Mouse (Mus musculus) olfactory bulb, adult 2 months (tissue): ENCODE data around the gene Fam213b. TPM values are rescaled to one million over a fixed set of nuclear protein-coding genes. Genes with fewer than 3 reads are reported as not detected.
A peak's percentile ranks its signal among the peaks of the same experiment; 100 is the strongest.

Experiments
- H3K27ac ChIP-seq: fragments of 200-500 bp; 2 replicates; pipeline ENCODE4 v1.5.1; 2012; ENCODE audit warnings: low read depth, low read length; ENCODE audit not compliant: insufficient read depth
- H3K4me1 ChIP-seq: fragments of 200-500 bp; 2 replicates; pipeline ENCODE4 v1.6.1; 2012; ENCODE audit warnings: low read length; ENCODE audit not compliant: control insufficient read depth, insufficient read depth
- H3K4me3 ChIP-seq: fragments of 200-500 bp; 2 replicates; pipeline ENCODE4 v1.5.1; 2012; ENCODE audit warnings: mild to moderate bottlenecking, low read depth, low read length, moderate library complexity; ENCODE audit not compliant: insufficient read depth
- CTCF ChIP-seq: fragments of 200-500 bp; IDR thresholded peaks from 2 replicates; pipeline ENCODE4 v1.5.1; 2012; ENCODE audit warnings: low read depth, mild to moderate bottlenecking, low read length, moderate library complexity; ENCODE audit not compliant: insufficient read depth
- POLR2A ChIP-seq: fragments of 200-500 bp; IDR thresholded peaks from 2 replicates; pipeline ENCODE4 v1.6.1; 2012; ENCODE audit warnings: mild to moderate bottlenecking, low read depth, low read length, moderate library complexity; ENCODE audit not compliant: insufficient read depth
- WGBS: fragments of 180-500 bp; shearing (Covaris S2); methylation state at CpG from one replicate; pipeline ENCODE4 v1.1.7; 2018; 5-methylcytosine and 5-hydroxymethylcytosine counted together
- polyA plus RNA-seq: library from polyadenylated mRNA; stranded (reverse); fragments of >200 nt; gene quantifications from 2 replicates; pipeline ENCODE4 v1.2.4, GENCODE M21; 2012; ENCODE audit warnings: low replicate concordance; ENCODE audit not compliant: missing spikeins, insufficient read depth, insufficient read length

The Fam213b gene
- polyA plus RNA-seq, 1 experiment, result not detected

GRCm38 (mm10) chr4:154887593-154888250 is 11.2 kb downstream of the Fam213b start:
- 83% methylated on average over 15 of the region's 15 CpGs for WGBS
- Histone ChIP-seq H3K4me3 (no peak overlapping the region), H3K4me1 (no peaks in the 10 kb centered on the region), H3K27ac (no peak overlapping the region)
- no peak for TF ChIP-seq CTCF
- no peak for TF ChIP-seq POLR2A

DNA sequence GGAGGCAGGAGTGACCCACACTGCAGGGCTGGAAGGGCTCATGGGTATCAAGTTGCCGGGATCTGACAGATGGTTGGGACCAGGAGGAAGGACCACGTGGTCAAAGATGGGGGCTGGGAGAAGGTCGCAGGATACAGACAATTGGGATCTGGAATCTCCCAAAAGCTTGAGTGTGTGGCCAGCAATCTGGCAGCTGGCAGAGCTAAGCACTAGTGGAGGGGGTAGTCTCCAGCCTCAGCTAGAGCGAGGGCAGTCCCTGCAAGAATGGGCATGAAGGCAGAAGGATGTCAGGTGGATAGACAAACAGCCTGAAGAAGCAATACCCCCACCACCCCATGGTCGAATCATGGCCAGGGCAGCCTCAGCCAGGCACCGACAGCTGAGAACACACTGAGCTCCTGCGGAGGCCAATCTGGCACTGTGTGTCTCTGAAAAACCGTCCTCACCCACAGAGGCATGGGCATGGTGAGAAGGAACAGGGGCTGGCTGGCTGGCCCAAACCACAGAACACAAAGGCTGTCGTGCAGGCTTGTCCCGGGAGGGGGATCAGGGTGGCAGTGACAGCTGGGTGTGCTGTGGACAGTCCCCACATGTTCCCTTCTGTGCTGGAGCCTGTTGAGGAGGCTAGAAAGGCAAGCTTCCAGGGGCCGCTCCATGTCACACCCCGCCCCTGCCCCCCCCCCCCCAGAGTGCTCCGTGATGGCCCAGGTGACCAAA is 11.9 kb downstream of the Fam213b start:
- Histone ChIP-seq H3K27ac (no peak overlapping the region), H3K4me3 (no peak overlapping the region), H3K4me1 (no peaks in the 10 kb centered on the region)
- 71% methylated on average over 13 of the region's 13 CpGs for WGBS
- TF ChIP-seq CTCF, result no peak
- no peak for TF ChIP-seq POLR2A

GRCm38 (mm10) chr4:154885416-154885815 is 13.5 kb downstream of the Fam213b start:
- WGBS, result 87% methylated on average over 11 of the region's 11 CpGs
- TF ChIP-seq POLR2A, result no peak
- TF ChIP-seq CTCF, result no peak
- no peaks in the 10 kb centered on the region for H3K4me1 ChIP-seq
- no peak overlapping the region for H3K27ac ChIP-seq
- no peak overlapping the region for H3K4me3 ChIP-seq

- TF ChIP-seq POLR2A (no peak), CTCF (no peak)
- 26% methylated on average over 14 of the region's 14 CpGs for WGBS
- H3K4me3 ChIP-seq, result no peak overlapping the region
- no peak overlapping the region for H3K27ac ChIP-seq
- no peaks in the 10 kb centered on the region for H3K4me1 ChIP-seq
These were observed 16.8 kb downstream of the Fam213b start for GRCm38 (mm10) chr4:154882014-154882659.

DNA sequence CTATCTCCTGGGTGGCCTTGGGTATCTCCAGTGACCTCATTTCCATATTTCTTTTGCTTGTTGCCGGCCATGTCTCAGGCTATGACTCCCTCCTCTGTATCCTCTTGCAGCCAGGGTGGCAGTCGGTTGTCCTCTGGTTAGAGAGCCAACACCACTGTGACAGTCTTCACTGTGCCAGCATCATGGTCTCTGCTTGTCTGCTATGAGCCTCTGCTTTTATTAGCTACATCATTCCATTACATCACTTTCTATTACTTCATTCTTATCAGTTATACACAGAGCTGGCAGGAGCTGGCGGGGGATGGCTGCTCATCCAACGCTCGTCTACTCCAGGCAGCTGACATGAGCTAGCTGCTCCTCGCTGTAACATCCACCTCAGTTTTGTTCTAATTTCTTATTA is 18.2 kb downstream of the Fam213b start:
- TF ChIP-seq POLR2A (no peak), CTCF (no peak)
- H3K4me3 ChIP-seq, result no peak overlapping the region
- no peaks in the 10 kb centered on the region for H3K4me1 ChIP-seq
- WGBS, result 79% methylated on average over 6 of the region's 6 CpGs
- H3K27ac ChIP-seq, result no peak overlapping the region

DNA sequence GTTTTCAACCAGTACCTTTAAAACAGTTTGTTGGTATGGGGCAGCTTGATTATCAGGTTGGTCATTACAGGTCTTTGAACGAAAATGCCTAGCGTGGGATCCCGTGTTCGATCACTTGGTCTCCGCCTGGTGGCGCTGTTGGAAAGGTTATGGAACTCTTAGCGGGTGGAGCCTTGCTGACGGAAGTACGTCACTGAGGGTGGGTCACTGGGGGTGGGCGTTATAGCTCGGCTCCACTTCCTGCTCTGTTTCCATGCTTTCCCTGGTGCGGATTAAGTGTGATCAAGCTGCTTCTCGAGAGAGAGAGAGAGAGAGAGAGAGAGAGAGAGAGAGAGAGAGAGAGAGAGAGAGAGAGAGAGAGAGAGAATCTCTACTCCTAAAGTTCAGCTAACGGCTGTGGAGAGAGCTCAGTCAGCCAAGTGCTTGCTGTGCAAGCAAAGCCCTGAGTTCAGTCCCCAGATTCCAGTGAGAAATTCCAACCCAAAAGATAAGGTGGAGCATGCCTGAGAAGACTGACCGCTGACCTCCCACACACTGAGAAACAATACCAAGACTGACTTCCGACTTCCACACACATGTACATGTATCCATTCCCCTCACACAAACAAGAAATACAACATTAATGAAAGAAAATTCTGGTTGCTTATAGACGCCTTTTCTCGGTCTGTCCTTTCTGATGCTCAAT is 20.9 kb downstream of the Fam213b start:
- WGBS, result 11% methylated on average over 18 of the region's 18 CpGs
- Histone ChIP-seq H3K4me3 (peak overlapping the region; percentile 38), H3K4me1 (no peaks in the 10 kb centered on the region), H3K27ac (peak overlapping the region; percentile 46; the same call in 1 of the 2 replicates)
- TF ChIP-seq POLR2A (0 out of 2 replicates have a peak, but pooled peaks have one; percentile 35), CTCF (peak; percentile 82)

DNA sequence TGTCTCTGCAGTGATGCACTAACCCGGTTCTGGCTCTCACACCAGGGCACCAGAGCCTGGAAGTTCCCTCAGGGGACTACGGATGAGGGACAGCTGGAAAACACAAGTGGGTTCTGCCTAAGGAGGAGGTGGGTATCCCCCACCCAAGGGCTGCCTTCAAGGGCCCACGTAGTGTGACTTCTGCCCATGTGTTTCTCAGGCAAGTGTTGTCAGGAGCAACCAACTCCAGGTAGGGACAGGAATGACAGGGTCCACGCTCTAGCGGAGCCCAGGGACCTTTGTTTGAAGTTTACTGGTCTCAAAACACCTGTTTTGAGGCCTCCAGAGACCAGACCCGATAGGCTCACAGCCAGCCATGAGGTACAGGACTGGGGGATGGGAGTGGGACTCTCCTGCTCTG is 25.7 kb downstream of the Fam213b start:
- H3K27ac ChIP-seq, result no peak overlapping the region
- 79% methylated on average over 6 of the region's 6 CpGs for WGBS
- H3K4me1 ChIP-seq, result peaks cover 8% of the 10 kb centered on the region
- TF ChIP-seq POLR2A (no peak), CTCF (no peak)
- no peak overlapping the region for H3K4me3 ChIP-seq

DNA sequence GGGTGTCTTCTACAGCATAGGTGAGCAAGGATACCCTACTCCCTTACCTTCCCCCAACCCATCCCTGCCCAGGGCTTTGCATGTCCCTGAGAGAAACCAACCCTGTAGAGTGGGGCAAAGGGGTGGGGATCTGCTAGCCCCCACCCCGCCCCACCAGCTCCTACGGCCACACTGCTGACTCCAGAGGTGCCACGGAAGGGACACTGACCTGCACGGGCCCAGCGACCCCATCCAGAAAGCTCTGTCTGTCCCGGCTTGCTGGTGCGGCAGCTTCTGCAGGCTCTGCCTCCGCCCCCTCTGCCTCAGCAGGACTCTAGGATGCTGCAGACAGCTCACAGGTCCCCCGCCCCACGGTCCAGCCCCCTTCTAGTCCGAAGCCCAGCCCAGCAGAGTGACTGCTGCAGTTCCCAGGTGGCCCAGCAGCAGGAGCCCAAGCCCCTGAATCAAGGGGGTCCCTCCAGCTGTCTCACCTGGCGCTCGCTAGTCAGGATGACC is 27.1 kb downstream of the Fam213b start:
- Histone ChIP-seq H3K27ac (no peak overlapping the region), H3K4me1 (peaks cover 8% of the 10 kb centered on the region), H3K4me3 (no peak overlapping the region)
- WGBS, result 4% methylated on average over 13 of the region's 13 CpGs
- TF ChIP-seq CTCF, result no peak
- no peak for TF ChIP-seq POLR2A
